Mouse (Mus musculus): ENCODE results near the gene Isy1. TPM values are rescaled to one million over a fixed set of nuclear protein-coding genes. Genes with fewer than 3 reads are reported as not detected.

Isy1 gene
- polyA plus RNA-seq, 1 experiment from 2014 or later, result 21.4 TPM

GRCm38 (mm10) chr6:87811675-87812338 lies 26.8 kb downstream of the Isy1 start, which contains the start of gene Rab43:
Gene Rab43 (minus strand): TSS chr6:87812164.
- Histone ChIP-seq H3K27me3 (replicated peaks; ENCODE audit: insufficient read depth, low read length) (no peaks in the 10 kb centered on the region), H3K4me3 (ENCODE audit: low read depth, low read length) (peak within 1 kb of the TSS; percentile 73), H3K4me1 (ENCODE audit: insufficient read depth, low read depth, low read length) (peaks cover 6% of the 10 kb centered on the region; the same call in 1 of the 2 replicates), H3K36me3 (ENCODE audit: insufficient read depth, low read length) (peaks cover 5% of the 10 kb centered on the region; the same call in 1 of the 2 replicates), H3K9me3 (ENCODE audit: low read length) (no peaks in the 10 kb centered on the region), H3K27ac (ENCODE audit: low read length) (peak within 1 kb of the TSS; percentile 95), H3K4me2 (replicated peaks; ENCODE audit: low read depth, low read length) (peak within 1 kb of the TSS; percentile 80), H3K9ac (replicated peaks; ENCODE audit: low read depth) (peak within 1 kb of the TSS; percentile 73)
- ATAC-seq (peak; percentile 96), DNase-seq (ENCODE audit: low spot score) (peak; percentile 98)
- peak; percentile 31; the same call in 1 of the 2 replicates for TF ChIP-seq EP300 (IDR thresholded peaks at IDR 0.05)
- peak; percentile 57 for TF ChIP-seq CTCF (IDR thresholded peaks at IDR 0.05)
- under 1% methylated on average over 30 of the region's 56 CpGs for WGBS

- H3K36me3 ChIP-seq (ENCODE audit: insufficient read depth, low read length), result no peaks in the 10 kb centered on the region
- TF ChIP-seq CTCF (IDR thresholded peaks at IDR 0.05) (no peak), EP300 (IDR thresholded peaks at IDR 0.05) (0 out of 2 replicates have a peak, but pooled peaks have one; percentile 15)
- peak overlapping the region; percentile 73 for H3K4me3 ChIP-seq (ENCODE audit: low read depth, low read length)
- H3K9me3 ChIP-seq (ENCODE audit: low read length), result no peaks in the 10 kb centered on the region
- peak; percentile 81 for DNase-seq (ENCODE audit: low spot score)
- H3K4me2 ChIP-seq (replicated peaks; ENCODE audit: low read depth, low read length), result peak overlapping the region; percentile 80
- peak overlapping the region; percentile 95 for H3K27ac ChIP-seq (ENCODE audit: low read length)
- H3K27me3 ChIP-seq (replicated peaks; ENCODE audit: insufficient read depth, low read length), result no peaks in the 10 kb centered on the region
- H3K9ac ChIP-seq (replicated peaks; ENCODE audit: low read depth), result peak overlapping the region; percentile 73
- H3K4me1 ChIP-seq (ENCODE audit: insufficient read depth, low read depth, low read length), result peaks cover 6% of the 10 kb centered on the region; the same call in 1 of the 2 replicates
- peak; percentile 3 for ATAC-seq
- WGBS, result under 1% methylated on average over 61 of the region's 77 CpGs
These were observed 27.6 kb downstream of the Isy1 start for GRCm38 (mm10) chr6:87810713-87811669.

DNA sequence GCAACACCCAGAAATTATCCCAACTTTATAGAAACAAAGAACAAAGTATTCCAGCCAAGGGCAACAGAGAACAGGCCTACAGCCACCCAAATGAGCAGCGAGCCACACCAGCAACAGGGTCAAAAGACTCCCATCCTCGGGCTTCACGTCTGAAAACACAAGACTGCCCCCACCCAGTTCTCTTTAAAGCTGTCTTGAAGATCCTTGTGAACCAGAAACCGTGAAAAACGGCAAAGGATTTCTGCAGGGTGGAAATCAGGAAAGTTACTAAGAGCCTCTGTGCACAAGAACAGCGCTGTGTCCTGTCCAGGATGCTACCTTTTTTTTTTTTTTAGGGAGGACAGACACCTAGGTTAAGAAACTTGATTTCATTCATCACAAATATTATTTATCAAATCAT lies 28.3 kb downstream of the Isy1 start:
- H3K9me3 ChIP-seq (ENCODE audit: low read length), result no peaks in the 10 kb centered on the region
- H3K27me3 ChIP-seq (replicated peaks; ENCODE audit: insufficient read depth, low read length), result no peaks in the 10 kb centered on the region
- no peak overlapping the region; the same call in 1 of the 2 replicates for H3K9ac ChIP-seq (replicated peaks; ENCODE audit: low read depth)
- peak overlapping the region; percentile 73 for H3K4me3 ChIP-seq (ENCODE audit: low read depth, low read length)
- H3K27ac ChIP-seq (ENCODE audit: low read length), result no peak overlapping the region
- ATAC-seq, result no peak
- TF ChIP-seq CTCF (IDR thresholded peaks at IDR 0.05) (no peak), EP300 (IDR thresholded peaks at IDR 0.05) (no peak)
- 15% methylated on average over 6 of the region's 6 CpGs for WGBS
- DNase-seq (ENCODE audit: low spot score), result no peak
- H3K4me2 ChIP-seq (replicated peaks; ENCODE audit: low read depth, low read length), result peak overlapping the region; percentile 80
- H3K4me1 ChIP-seq (ENCODE audit: insufficient read depth, low read depth, low read length), result peaks cover 6% of the 10 kb centered on the region; the same call in 1 of the 2 replicates
- H3K36me3 ChIP-seq (ENCODE audit: insufficient read depth, low read length), result no peaks in the 10 kb centered on the region

GRCm38 (mm10) chr6:87809651-87810161 lies 28.9 kb downstream of the Isy1 start:
- H3K4me3 ChIP-seq (ENCODE audit: low read depth, low read length), result 0 out of 2 replicates have a peak overlapping the region, but pooled peaks have one; percentile 73
- TF ChIP-seq EP300 (IDR thresholded peaks at IDR 0.05) (no peak), CTCF (IDR thresholded peaks at IDR 0.05) (no peak)
- H3K4me1 ChIP-seq (ENCODE audit: insufficient read depth, low read depth, low read length), result peaks cover 6% of the 10 kb centered on the region; the same call in 1 of the 2 replicates
- H3K36me3 ChIP-seq (ENCODE audit: insufficient read depth, low read length), result no peaks in the 10 kb centered on the region
- H3K9ac ChIP-seq (replicated peaks; ENCODE audit: low read depth), result no peak overlapping the region
- no peaks in the 10 kb centered on the region for H3K27me3 ChIP-seq (replicated peaks; ENCODE audit: insufficient read depth, low read length)
- H3K27ac ChIP-seq (ENCODE audit: low read length), result no peak overlapping the region
- DNase-seq (ENCODE audit: low spot score) (no peak), ATAC-seq (no peak)
- no peaks in the 10 kb centered on the region for H3K9me3 ChIP-seq (ENCODE audit: low read length)
- H3K4me2 ChIP-seq (replicated peaks; ENCODE audit: low read depth, low read length), result peak overlapping the region; percentile 80; the same call in 1 of the 2 replicates
- WGBS, result 70% methylated on average over 6 of the region's 6 CpGs

DNA sequence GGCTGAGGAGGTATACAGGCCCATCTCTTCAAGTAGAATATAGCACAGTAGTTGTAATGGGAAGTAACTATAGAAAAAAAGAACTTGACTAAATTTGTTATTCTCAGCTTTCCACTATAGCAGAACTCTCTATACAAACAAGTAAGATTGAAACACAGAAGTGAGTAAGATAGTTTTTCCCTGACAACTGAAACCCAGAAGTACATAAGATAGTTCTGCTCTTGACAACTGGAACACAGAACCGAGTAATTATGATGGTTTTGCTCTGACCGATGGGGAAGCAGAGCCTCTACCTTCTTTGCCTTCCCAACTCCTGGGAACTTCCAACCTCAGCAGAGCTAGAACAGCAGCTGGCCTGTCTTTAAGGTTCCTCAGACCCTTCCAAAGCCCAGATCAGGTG lies 29.5 kb downstream of the Isy1 start:
- Histone ChIP-seq H3K4me1 (ENCODE audit: insufficient read depth, low read depth, low read length) (peaks cover 6% of the 10 kb centered on the region; the same call in 1 of the 2 replicates), H3K4me3 (ENCODE audit: low read depth, low read length) (no peak overlapping the region), H3K27ac (ENCODE audit: low read length) (no peak overlapping the region), H3K27me3 (replicated peaks; ENCODE audit: insufficient read depth, low read length) (no peaks in the 10 kb centered on the region), H3K4me2 (replicated peaks; ENCODE audit: low read depth, low read length) (no peak overlapping the region), H3K9me3 (ENCODE audit: low read length) (no peaks in the 10 kb centered on the region), H3K36me3 (ENCODE audit: insufficient read depth, low read length) (no peaks in the 10 kb centered on the region), H3K9ac (replicated peaks; ENCODE audit: low read depth) (no peak overlapping the region)
- DNase-seq (ENCODE audit: low spot score), result peak; percentile 13
- ATAC-seq, result no peak
- TF ChIP-seq EP300 (IDR thresholded peaks at IDR 0.05) (no peak), CTCF (IDR thresholded peaks at IDR 0.05) (no peak)
- 79% methylated on average over 2 of the region's 2 CpGs for WGBS
